Mouse (Mus musculus) thymus, adult 2 months (tissue): ENCODE measurements at regions not wholly inside any gene's neighbourhood (a gene's known extent, or its start where the extent isn't known, plus 50 kb on each side); places are given as distances from the start of the nearest gene placed in this dataset.

Source experiments
- DNase-seq: peaks from one replicate; pipeline ENCODE4 v3.0.0; 2021
- H3K27ac ChIP-seq: fragments of 200-500 bp; 2 replicates; pipeline ENCODE4 v1.5.1; 2012; ENCODE audit warnings: low read length, control low read depth; ENCODE audit not compliant: control insufficient read depth, insufficient read depth
- H3K27me3 ChIP-seq: fragments of 200-500 bp; 2 replicates; pipeline ENCODE4 v1.6.1; 2012; ENCODE audit warnings: mild to moderate bottlenecking, low read length, moderate library complexity, mixed read lengths; ENCODE audit not compliant: control insufficient read depth, insufficient read depth
- H3K36me3 ChIP-seq: fragments of 200-500 bp; 2 replicates; pipeline ENCODE4 v1.6.1; 2012; ENCODE audit warnings: mild to moderate bottlenecking, low read length, moderate library complexity; ENCODE audit not compliant: control insufficient read depth, insufficient read depth
- H3K4me1 ChIP-seq: fragments of 200-500 bp; replicated peaks from 2 replicates; pipeline ENCODE4 v1.6.1; 2012; ENCODE audit warnings: low read length; ENCODE audit not compliant: control insufficient read depth, insufficient read depth
- H3K4me3 ChIP-seq: fragments of 200-500 bp; 2 replicates; pipeline ENCODE4 v1.5.1; 2012; ENCODE audit warnings: mild to moderate bottlenecking, low read length, control low read depth, moderate library complexity; ENCODE audit not compliant: control insufficient read depth, insufficient read depth
- CTCF ChIP-seq: fragments of 200-500 bp; IDR thresholded peaks from 2 replicates; pipeline ENCODE4 v1.5.1; 2012; ENCODE audit warnings: mild to moderate bottlenecking, control low read depth, low read length, moderate library complexity, borderline replicate concordance; ENCODE audit not compliant: control insufficient read depth, poor library complexity, insufficient read depth; ENCODE audit errors: extremely low read depth
- POLR2A ChIP-seq: fragments of 200-500 bp; IDR thresholded peaks from 2 replicates; pipeline ENCODE4 v1.6.1; 2012; ENCODE audit warnings: mild to moderate bottlenecking, low read length, control low read depth, moderate library complexity; ENCODE audit not compliant: control insufficient read depth, poor library complexity, insufficient read depth; ENCODE audit errors: extremely low read depth
- WGBS: fragments of 180-500 bp; shearing (Covaris S2); methylation state at CpG from one replicate; pipeline ENCODE4 v1.1.7; 2018; 5-methylcytosine and 5-hydroxymethylcytosine counted together

DNA sequence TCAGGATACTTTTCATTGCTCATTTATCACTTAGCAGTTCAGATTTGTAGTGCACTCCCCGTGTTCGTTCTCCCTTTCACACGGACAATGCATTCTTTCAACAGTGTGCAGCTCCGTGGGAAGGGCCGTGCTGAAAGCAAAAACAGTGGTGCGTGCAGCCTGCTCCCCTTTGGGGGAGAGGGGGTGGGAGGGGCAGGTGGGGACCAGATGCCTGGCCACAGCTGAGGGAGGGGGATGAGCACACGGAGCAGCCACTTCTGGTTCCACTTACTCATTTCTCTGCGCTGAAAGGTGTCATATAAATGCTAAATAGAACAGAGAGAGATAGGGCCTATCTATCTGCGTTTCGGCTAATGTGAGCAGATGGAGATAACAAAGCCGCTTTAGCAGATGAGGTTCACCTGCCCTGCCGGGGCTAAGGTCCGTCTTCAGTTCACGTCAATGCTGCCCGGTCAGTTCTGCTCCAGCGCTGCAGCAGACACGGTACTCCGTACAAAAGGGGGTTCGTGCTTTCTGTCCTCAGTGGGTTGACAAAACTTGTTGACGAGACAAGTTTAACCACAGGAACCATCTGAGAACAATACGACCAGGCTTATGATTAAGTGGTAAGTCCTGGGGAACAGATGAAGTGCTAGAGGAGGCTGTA, 245.9 kb downstream of the Gm10260 start:
- Histone ChIP-seq H3K27ac (no peak overlapping the region), H3K4me3 (no peak overlapping the region), H3K4me1 (peaks cover 5% of the 10 kb centered on the region), H3K27me3 (no peaks in the 10 kb centered on the region), H3K36me3 (no peaks in the 10 kb centered on the region)
- TF ChIP-seq POLR2A = no peak
- no peak for TF ChIP-seq CTCF
- 56% methylated on average over 21 of the region's 21 CpGs for WGBS
- no peak for DNase-seq

- H3K4me1 ChIP-seq = peaks cover 5% of the 10 kb centered on the region
- TF ChIP-seq CTCF (no peak), POLR2A (no peak)
- DNase-seq = no peak
- WGBS = 92% methylated on average over 4 of the region's 4 CpGs
- H3K27ac ChIP-seq = no peak overlapping the region
- no peaks in the 10 kb centered on the region for H3K27me3 ChIP-seq
- no peaks in the 10 kb centered on the region for H3K36me3 ChIP-seq
- H3K4me3 ChIP-seq = no peak overlapping the region
Observed at GRCm38 (mm10) chr13:97512521-97512920, 247.9 kb downstream of the Gm10260 start.

DNA sequence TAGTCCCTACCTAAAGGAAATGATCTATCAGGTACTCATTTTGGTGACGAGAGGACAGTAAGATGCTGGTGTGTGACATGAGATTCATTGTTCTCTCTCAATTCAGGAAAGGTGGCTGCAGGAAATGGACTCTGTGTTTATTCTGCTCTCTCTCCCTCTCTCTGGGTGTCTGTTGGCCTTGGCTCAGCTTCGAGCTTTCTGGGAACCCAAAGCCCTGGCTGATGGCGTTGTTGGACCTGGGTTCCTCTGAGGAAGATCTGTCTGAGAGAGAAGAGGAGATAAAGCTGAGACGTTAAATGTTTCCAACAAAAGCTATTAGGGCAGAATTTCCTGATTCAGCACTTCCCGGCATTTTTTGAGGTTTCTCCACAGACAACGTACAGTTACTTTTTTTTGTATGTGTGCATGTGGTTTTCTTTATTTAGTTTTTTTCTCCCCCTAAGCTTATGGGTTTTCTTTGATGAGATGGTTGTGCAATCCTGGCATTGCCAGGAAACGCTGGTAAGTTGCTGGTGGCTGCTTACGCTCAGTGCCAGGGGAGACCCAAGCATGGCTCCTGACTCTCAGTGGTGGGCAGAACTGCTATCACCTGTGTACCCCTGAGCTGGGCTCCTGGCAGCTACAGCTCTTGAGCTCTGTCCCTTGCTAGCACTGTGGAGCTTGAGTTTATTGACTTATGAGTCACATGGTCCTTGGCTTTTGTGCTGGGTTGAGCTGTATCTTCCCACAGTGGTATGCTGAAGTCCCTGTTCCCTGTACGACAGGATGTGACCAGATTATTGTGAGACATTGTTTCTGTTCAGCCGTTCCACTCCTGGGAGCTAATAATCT, 249.8 kb downstream of the Gm10260 start:
- Histone ChIP-seq H3K27me3 (no peaks in the 10 kb centered on the region), H3K4me1 (peaks cover 5% of the 10 kb centered on the region), H3K4me3 (no peak overlapping the region), H3K27ac (no peak overlapping the region), H3K36me3 (no peaks in the 10 kb centered on the region)
- DNase-seq = no peak
- TF ChIP-seq POLR2A = no peak
- TF ChIP-seq CTCF = no peak
- 11% methylated on average over 10 of the region's 10 CpGs for WGBS

GRCm38 (mm10) chr13:97504949-97505348, 255.5 kb downstream of the Gm10260 start:
- Histone ChIP-seq H3K27ac (no peak overlapping the region), H3K4me1 (0 out of 2 replicates have a peak, but pooled peaks cover 2% of the 10 kb centered on the region), H3K36me3 (no peaks in the 10 kb centered on the region), H3K27me3 (no peaks in the 10 kb centered on the region), H3K4me3 (no peak overlapping the region)
- no peak for DNase-seq
- TF ChIP-seq POLR2A (no peak), CTCF (no peak)
- 96% methylated on average over 5 of the region's 5 CpGs for WGBS

DNA sequence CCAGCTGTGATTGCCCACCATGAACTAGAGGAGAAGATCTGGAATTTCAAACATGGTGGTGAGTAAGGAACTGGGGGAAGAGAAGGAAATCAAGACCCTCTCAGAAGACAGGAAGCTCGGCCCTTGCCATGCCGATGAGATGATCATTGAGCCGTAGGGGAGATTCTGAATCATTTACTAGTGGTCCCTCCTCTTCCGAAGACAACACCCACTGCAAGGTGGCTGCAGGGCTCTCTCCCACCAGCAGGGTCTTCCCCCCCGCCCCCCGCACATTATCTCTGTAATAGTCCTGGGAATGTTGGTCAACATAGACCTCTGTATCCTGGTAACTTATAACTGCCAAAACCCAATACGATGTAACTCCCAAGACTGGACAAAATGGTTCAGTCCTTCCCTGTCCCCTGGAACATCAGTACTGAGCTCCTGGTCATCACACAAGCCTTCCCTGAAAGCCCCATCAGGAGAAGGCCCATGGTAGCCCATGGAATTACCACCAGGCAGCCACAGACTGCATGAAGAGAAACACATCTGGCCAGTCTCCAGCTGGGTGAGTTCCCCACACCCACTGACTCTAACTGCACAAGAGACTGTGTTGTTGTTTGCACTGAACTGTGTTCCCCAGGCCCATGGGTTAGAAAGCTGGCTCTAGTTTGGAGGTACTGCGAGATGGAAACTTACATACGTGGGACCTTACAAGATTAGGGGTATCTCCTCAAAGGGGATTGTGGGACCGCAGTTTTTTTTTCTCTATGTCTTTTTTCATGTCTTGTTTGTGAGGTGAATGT, 256.3 kb downstream of the Gm10260 start:
- Histone ChIP-seq H3K36me3 (no peaks in the 10 kb centered on the region), H3K27ac (no peak overlapping the region), H3K4me1 (0 out of 2 replicates have a peak, but pooled peaks cover 2% of the 10 kb centered on the region), H3K4me3 (no peak overlapping the region), H3K27me3 (no peaks in the 10 kb centered on the region)
- no peak for DNase-seq
- 97% methylated on average over 10 of the region's 10 CpGs for WGBS
- no peak for TF ChIP-seq CTCF
- TF ChIP-seq POLR2A = no peak

DNA sequence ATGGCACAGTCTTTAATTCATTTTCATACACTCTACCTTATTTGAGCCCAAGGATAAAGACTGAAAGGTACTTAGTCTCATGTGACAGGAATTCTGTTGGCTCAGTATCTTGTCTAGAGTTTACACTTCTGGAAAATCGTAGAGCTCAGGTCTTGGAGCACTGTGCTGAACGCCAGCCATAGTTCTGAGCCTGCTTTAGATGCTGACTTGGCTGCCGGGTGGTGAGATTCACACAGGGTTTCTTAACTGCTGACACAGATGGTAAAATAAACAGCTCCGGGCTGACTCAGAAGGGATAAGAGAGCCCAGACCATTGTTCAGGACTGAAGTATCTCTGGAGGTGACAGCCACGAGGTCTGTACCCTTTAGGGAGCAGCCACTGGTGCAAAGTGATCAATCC, 257.0 kb downstream of the Gm10260 start:
- H3K4me1 ChIP-seq = 0 out of 2 replicates have a peak, but pooled peaks cover 2% of the 10 kb centered on the region

More for the DNA sequence above, 257.0 kb downstream of the Gm10260 start:
- DNase-seq = no peak
- Histone ChIP-seq H3K4me3 (no peak overlapping the region), H3K27ac (no peak overlapping the region), H3K27me3 (no peaks in the 10 kb centered on the region), H3K36me3 (no peaks in the 10 kb centered on the region)
- 96% methylated on average over 5 of the region's 5 CpGs for WGBS
- TF ChIP-seq CTCF (no peak), POLR2A (no peak)
